Mouse (Mus musculus) cerebellum, adult 8-10 months (tissue): ENCODE results near the gene Tnpo1.
A peak's percentile ranks its signal among the peaks of the same experiment; 100 is the strongest.

Source experiments
- DNase-seq: peaks from one replicate; pipeline ENCODE4 v3.0.0; 2022

Tnpo1 gene

GRCm38 (mm10) chr13:98926213-98926957, at the start of gene Tnpo1:
Gene Tnpo1 (minus strand): TSS chr13:98926384.
- peak; percentile 90 for DNase-seq

GRCm38 (mm10) chr13:98972090-98972489, 45.9 kb upstream of the Tnpo1 start:
- no peak for DNase-seq

GRCm38 (mm10) chr13:98971641-98972040, 45.5 kb upstream of the Tnpo1 start:
- DNase-seq, result no peak

- DNase-seq, result no peak
Measured at GRCm38 (mm10) chr13:98968517-98968916, 42.3 kb upstream of the Tnpo1 start.

GRCm38 (mm10) chr13:98967942-98968341, 41.8 kb upstream of the Tnpo1 start:
- DNase-seq, result no peak

GRCm38 (mm10) chr13:98966583-98966982, 40.4 kb upstream of the Tnpo1 start:
- no peak for DNase-seq

GRCm38 (mm10) chr13:98963612-98964011, 37.4 kb upstream of the Tnpo1 start:
- DNase-seq, result no peak

GRCm38 (mm10) chr13:98958177-98958576, 32.0 kb upstream of the Tnpo1 start:
- DNase-seq, result no peak

- no peak for DNase-seq
Measured at GRCm38 (mm10) chr13:98956209-98956608, 30.0 kb upstream of the Tnpo1 start.

GRCm38 (mm10) chr13:98955676-98956075, 29.5 kb upstream of the Tnpo1 start:
- DNase-seq, result no peak

- no peak for DNase-seq
Measured at GRCm38 (mm10) chr13:98955226-98955625, 29.0 kb upstream of the Tnpo1 start.

- peak; percentile 3 for DNase-seq
Measured at GRCm38 (mm10) chr13:98953830-98954229, 27.6 kb upstream of the Tnpo1 start.

- no peak for DNase-seq
Measured at GRCm38 (mm10) chr13:98951951-98952350, 25.8 kb upstream of the Tnpo1 start.

GRCm38 (mm10) chr13:98948146-98948545, 22.0 kb upstream of the Tnpo1 start:
- DNase-seq, result no peak

GRCm38 (mm10) chr13:98946434-98946833, 20.2 kb upstream of the Tnpo1 start:
- no peak for DNase-seq

GRCm38 (mm10) chr13:98945908-98946307, 19.7 kb upstream of the Tnpo1 start:
- no peak for DNase-seq

GRCm38 (mm10) chr13:98945381-98945780, 19.2 kb upstream of the Tnpo1 start:
- no peak for DNase-seq

- no peak for DNase-seq
Measured at GRCm38 (mm10) chr13:98944620-98945081, 18.5 kb upstream of the Tnpo1 start.

GRCm38 (mm10) chr13:98942360-98942759, 16.2 kb upstream of the Tnpo1 start:
- no peak for DNase-seq

- DNase-seq, result no peak
Measured at GRCm38 (mm10) chr13:98941829-98942343, 15.7 kb upstream of the Tnpo1 start.

- DNase-seq, result no peak
Measured at GRCm38 (mm10) chr13:98937108-98937507, 10.9 kb upstream of the Tnpo1 start.

GRCm38 (mm10) chr13:98928908-98929307, 2.7 kb upstream of the Tnpo1 start:
- no peak for DNase-seq

- no peak for DNase-seq
Measured at GRCm38 (mm10) chr13:98926958-98927242, 716 bp upstream of the Tnpo1 start.

GRCm38 (mm10) chr13:98925486-98926212, 535 bp downstream of the Tnpo1 start:
- no peak for DNase-seq
